Mouse (Mus musculus) midbrain, postnatal 0 days (tissue): ENCODE measurements at regions not wholly inside any gene's neighbourhood (a gene's known extent, or its start where the extent isn't known, plus 50 kb on each side); places are given as distances from the start of the nearest gene placed in this dataset.

Experiments
- ATAC-seq: fragments of 200-750 bp; cut with Nextera tagmentation; 2 replicates; pipeline ENCODE4 v1.8.0; 2017; ENCODE audit warnings: moderate number of reproducible peaks, mild to moderate bottlenecking, moderate TSS enrichment, moderate library complexity; ENCODE audit not compliant: low FRiP score
- DNase-seq: peaks from one replicate; pipeline ENCODE4 v3.0.0-alpha.2; 2015; ENCODE audit warnings: low spot score
- H3K27ac ChIP-seq: fragments of 300-500 bp; sonication (generic); 2 replicates; pipeline ENCODE4 v1.5.1; 2014; ENCODE audit warnings: low read depth, mild to moderate bottlenecking, low read length, mixed read lengths
- H3K27me3 ChIP-seq: fragments of 300-500 bp; sonication (generic); 2 replicates; pipeline ENCODE4 v1.6.1; 2014; ENCODE audit warnings: low read length, control low read depth, mixed read lengths; ENCODE audit not compliant: insufficient read depth
- H3K36me3 ChIP-seq: fragments of 300-500 bp; sonication (generic); 2 replicates; pipeline ENCODE4 v1.6.1; 2014; ENCODE audit warnings: low read length, control low read depth, mixed read lengths; ENCODE audit not compliant: insufficient read depth
- H3K4me1 ChIP-seq: fragments of 300-500 bp; sonication (generic); 2 replicates; pipeline ENCODE4 v1.6.1; 2014; ENCODE audit warnings: mild to moderate bottlenecking, control low read depth, antibody characterized with exemption, low read length, mixed read lengths; ENCODE audit not compliant: insufficient read depth
- H3K4me2 ChIP-seq: fragments of 300-500 bp; sonication (generic); 2 replicates; pipeline ENCODE4 v1.6.1; 2014; ENCODE audit warnings: low read depth, mild to moderate bottlenecking, low read length, mixed read lengths; ENCODE audit not compliant: poor library complexity, severe bottlenecking
- H3K4me3 ChIP-seq: fragments of 300-500 bp; sonication (generic); 2 replicates; pipeline ENCODE4 v1.5.1; 2014; ENCODE audit warnings: low read depth, mild to moderate bottlenecking, low read length, moderate library complexity
- H3K9ac ChIP-seq: fragments of 300-500 bp; sonication (generic); replicated peaks from 2 replicates; pipeline ENCODE4 v1.6.1; 2014; ENCODE audit warnings: mild to moderate bottlenecking, low read length, moderate library complexity, mixed read lengths; ENCODE audit not compliant: poor library complexity, severe bottlenecking
- H3K9me3 ChIP-seq: fragments of 300-500 bp; sonication (generic); 2 replicates; pipeline ENCODE4 v1.6.1; 2016; ENCODE audit warnings: low read length, control low read depth
- CTCF ChIP-seq: IDR thresholded peaks from 2 replicates; pipeline ENCODE4 v1.5.1; 2016; ENCODE audit warnings: antibody characterized with exemption, mild to moderate bottlenecking
- whole genome bisulfite sequencing: fragments of 180-500 bp; shearing (Covaris S2); extraction: QIAGEN DNeasy Blood & Tissue Kit; methylation state at CpG from one replicate; pipeline ENCODE4 v1.1.7; 2014; 5-methylcytosine and 5-hydroxymethylcytosine counted together

DNA sequence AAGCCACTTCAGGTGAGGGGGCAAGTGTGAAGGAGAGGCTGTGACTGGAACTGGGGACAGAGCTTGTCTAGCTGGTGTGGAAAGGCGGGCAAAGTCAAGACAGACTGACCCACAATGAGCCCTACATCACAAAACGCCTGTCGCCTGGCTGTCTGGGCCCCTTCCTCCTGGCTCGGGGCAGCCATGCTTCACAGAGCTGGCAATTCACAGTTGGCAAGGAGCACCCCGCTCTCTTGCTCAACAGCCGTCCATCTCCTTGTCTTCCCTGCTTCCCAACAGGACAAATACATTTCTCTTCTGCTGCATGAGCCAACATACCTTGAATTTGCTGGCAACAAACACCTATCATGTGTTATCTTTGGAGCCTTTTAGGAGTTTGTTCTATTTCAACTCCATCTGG lies 166.8 kb downstream of the Cdc5l start:
- Histone ChIP-seq H3K9me3 (no peaks in the 10 kb centered on the region), H3K36me3 (no peaks in the 10 kb centered on the region), H3K27ac (no peak overlapping the region), H3K9ac (no peak overlapping the region), H3K4me3 (no peak overlapping the region), H3K4me2 (no peak overlapping the region), H3K4me1 (no peaks in the 10 kb centered on the region), H3K27me3 (no peaks in the 10 kb centered on the region)
- no peak for TF ChIP-seq CTCF
- WGBS: 72% methylated on average over 6 of the region's 6 CpGs
- ATAC-seq: no peak
- DNase-seq: no peak

DNA sequence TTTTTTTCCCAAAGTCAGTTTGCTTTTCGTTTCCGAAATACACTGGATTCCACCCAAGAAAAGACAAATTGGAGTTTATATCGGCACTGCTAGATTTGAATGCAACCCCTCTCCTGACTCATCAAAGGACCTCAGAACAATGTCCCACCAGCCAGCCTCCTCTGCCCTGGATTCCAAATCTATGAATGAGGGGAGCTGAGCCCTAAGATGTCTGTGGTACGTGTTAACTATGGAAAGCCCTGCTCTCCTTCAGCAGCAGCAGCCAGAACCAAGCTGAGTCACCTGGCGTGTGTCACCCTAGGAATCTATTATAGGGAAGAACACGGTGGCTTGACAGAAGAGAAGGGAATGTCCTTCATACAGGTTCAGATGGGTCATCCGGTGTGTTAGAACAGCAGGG lies 167.9 kb downstream of the Cdc5l start:
- Histone ChIP-seq H3K4me2 (no peak overlapping the region), H3K27ac (no peak overlapping the region), H3K9me3 (no peaks in the 10 kb centered on the region), H3K4me1 (no peaks in the 10 kb centered on the region), H3K9ac (no peak overlapping the region), H3K4me3 (no peak overlapping the region), H3K27me3 (no peaks in the 10 kb centered on the region), H3K36me3 (no peaks in the 10 kb centered on the region)
- ATAC-seq (no peak), DNase-seq (no peak)
- WGBS: 76% methylated on average over 7 of the region's 7 CpGs
- no peak for TF ChIP-seq CTCF

DNA sequence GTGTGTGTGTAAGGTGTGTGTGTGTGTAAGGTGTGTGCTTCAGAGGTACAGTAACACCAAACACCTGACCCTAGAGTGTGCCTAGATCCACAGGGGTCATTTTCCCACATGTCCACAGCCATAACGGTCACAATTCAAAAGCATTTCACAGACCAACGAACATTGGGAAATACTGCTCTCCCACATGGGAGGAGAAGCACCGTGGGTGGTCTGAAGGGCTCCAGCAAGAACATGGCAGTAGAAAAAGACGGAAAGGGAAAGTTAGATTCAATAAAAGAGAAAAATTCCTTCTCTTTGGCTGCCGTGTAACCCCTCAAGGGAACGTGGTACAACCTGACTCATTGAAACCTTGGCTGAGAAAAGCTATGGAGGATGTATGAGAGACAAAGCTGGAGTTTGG lies 169.1 kb downstream of the Cdc5l start:
- DNase-seq (no peak), ATAC-seq (no peak)
- no peak overlapping the region for H3K4me3 ChIP-seq
- H3K9ac ChIP-seq: no peak overlapping the region
- no peaks in the 10 kb centered on the region for H3K4me1 ChIP-seq
- H3K27ac ChIP-seq: no peak overlapping the region
- WGBS: 51% methylated on average over 6 of the region's 6 CpGs
- no peak for TF ChIP-seq CTCF
- no peaks in the 10 kb centered on the region for H3K27me3 ChIP-seq
- no peaks in the 10 kb centered on the region for H3K9me3 ChIP-seq
- no peaks in the 10 kb centered on the region for H3K36me3 ChIP-seq
- no peak overlapping the region for H3K4me2 ChIP-seq

DNA sequence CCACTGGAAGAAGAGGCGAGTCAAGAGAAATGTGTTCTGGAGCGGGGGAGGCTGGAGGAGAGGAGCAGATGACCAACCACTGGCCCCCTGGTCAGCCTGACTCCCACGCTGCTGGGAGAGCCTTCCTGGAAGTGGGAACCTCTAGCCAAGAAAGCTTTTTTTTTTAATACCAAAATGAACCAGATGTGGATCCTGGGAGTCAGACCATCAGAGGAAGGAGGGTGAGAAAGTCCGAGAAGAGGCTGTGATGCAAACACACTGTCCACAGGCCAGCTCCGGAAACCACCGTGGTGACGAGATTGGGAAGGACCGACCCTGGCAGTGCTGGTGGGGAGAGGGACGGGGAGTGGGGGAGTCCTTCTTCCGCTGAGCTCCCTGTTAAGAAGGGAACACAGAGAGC lies 173.1 kb downstream of the Cdc5l start:
- Histone ChIP-seq H3K4me1 (no peaks in the 10 kb centered on the region), H3K9me3 (no peaks in the 10 kb centered on the region), H3K4me2 (no peak overlapping the region), H3K9ac (no peak overlapping the region), H3K36me3 (no peaks in the 10 kb centered on the region), H3K4me3 (no peak overlapping the region), H3K27me3 (no peaks in the 10 kb centered on the region), H3K27ac (no peak overlapping the region)
- TF ChIP-seq CTCF: no peak
- DNase-seq (no peak), ATAC-seq (no peak)
- WGBS: 93% methylated on average over 10 of the region's 10 CpGs

DNA sequence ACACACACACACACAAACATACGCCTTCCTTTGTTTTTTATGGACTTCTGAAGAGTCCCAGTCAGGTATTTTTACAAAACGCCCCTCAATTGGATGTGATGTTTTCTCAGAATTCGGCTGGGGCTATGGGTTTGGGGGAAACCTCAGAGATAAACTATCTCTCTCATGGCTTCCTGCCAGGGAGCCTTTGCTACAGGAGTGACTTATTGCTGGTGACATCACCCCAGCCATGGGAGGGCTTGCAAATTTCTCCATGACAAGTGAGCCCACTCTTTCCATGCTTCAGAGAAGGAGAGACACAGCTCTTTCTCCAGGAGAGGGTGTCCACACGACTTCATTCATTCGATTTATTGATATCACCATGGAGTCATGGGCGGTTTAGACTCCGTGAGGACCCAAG lies 175.5 kb downstream of the Cdc5l start:
- H3K36me3 ChIP-seq: no peaks in the 10 kb centered on the region
- H3K27me3 ChIP-seq: no peaks in the 10 kb centered on the region
- H3K9me3 ChIP-seq: no peaks in the 10 kb centered on the region
- no peak overlapping the region for H3K4me2 ChIP-seq
- H3K9ac ChIP-seq: no peak overlapping the region
- ATAC-seq: no peak
- TF ChIP-seq CTCF: no peak
- 89% methylated on average over 7 of the region's 7 CpGs for WGBS
- no peak for DNase-seq
- no peaks in the 10 kb centered on the region for H3K4me1 ChIP-seq
- no peak overlapping the region for H3K4me3 ChIP-seq
- H3K27ac ChIP-seq: no peak overlapping the region

DNA sequence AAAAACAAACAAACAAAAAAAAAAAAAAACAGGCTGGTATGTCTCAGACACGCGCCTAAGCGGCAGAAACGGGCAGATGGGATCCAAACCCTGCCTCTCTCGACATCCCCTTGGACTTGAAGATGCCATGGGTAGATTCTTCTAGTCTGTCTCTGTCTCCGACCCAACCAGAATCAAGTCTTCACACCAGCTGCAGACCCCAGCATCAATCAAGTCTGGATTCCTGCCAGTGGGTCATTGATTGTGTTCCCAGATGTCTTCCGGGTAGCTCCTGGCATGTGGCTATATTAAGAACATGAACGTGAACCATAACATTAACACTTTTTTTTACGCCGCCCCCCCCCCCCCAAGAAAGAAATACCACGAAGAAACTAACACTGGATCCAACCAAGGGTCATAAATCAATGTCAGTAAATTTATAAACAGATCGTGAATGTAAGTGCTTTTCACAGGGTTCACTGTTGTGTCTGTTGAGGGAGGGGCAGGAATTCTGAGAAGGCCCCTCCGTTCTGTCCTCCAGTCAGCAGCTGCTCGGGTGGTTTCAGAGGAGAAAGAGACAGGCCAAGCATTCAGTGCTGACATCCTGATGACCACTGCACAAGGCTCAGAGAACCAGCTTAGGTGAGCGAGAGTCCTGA lies 180.8 kb downstream of the Cdc5l start:
- no peak for TF ChIP-seq CTCF
- Histone ChIP-seq H3K27me3 (no peaks in the 10 kb centered on the region), H3K9ac (no peak overlapping the region), H3K27ac (no peak overlapping the region), H3K4me1 (no peaks in the 10 kb centered on the region), H3K9me3 (no peaks in the 10 kb centered on the region), H3K4me2 (no peak overlapping the region), H3K36me3 (no peaks in the 10 kb centered on the region), H3K4me3 (no peak overlapping the region)
- 78% methylated on average over 15 of the region's 15 CpGs for WGBS
- DNase-seq (no peak), ATAC-seq (no peak)
